Mouse (Mus musculus) liver, embryonic 11.5 days (tissue): ENCODE data around the gene Zfp740. TPM values are rescaled to one million over a fixed set of nuclear protein-coding genes. Genes with fewer than 3 reads are reported as not detected.
"Not testable (repeated sequence)": the region's sequence is repeated elsewhere in the genome, so short reads cannot be mapped to it uniquely, and the experiment has no call there.

ENCODE experiments used
- ATAC-seq: fragments of 200-750 bp; cut with Nextera tagmentation; replicated peaks from 2 replicates; pipeline ENCODE4 v1.8.0; 2017; ENCODE audit warnings: moderate number of reproducible peaks, mild to moderate bottlenecking, moderate TSS enrichment, moderate library complexity; ENCODE audit not compliant: low FRiP score
- DNase-seq: peaks from one replicate; pipeline ENCODE4 v3.0.0-alpha.2; 2017; ENCODE audit warnings: low spot score
- H3K27ac ChIP-seq: fragments of 300-500 bp; sonication (generic); 2 replicates; pipeline ENCODE4 v1.5.1; 2014; ENCODE audit warnings: mild to moderate bottlenecking, low read depth, low read length, control low read depth
- H3K27me3 ChIP-seq: fragments of 300-500 bp; sonication (generic); replicated peaks from 2 replicates; pipeline ENCODE4 v1.6.1; 2014; ENCODE audit warnings: low read length, mixed read lengths; ENCODE audit not compliant: control insufficient read depth, insufficient read depth
- H3K36me3 ChIP-seq: fragments of 300-500 bp; sonication (generic); 2 replicates; pipeline ENCODE4 v1.6.1; 2014; ENCODE audit warnings: mild to moderate bottlenecking, low read length, moderate library complexity, mixed read lengths; ENCODE audit not compliant: control insufficient read depth, insufficient read depth
- H3K4me1 ChIP-seq: fragments of 300-500 bp; sonication (generic); replicated peaks from 2 replicates; pipeline ENCODE4 v1.6.1; 2014; ENCODE audit warnings: low read length, mixed read lengths; ENCODE audit not compliant: control insufficient read depth, insufficient read depth
- H3K4me2 ChIP-seq: fragments of 300-500 bp; sonication (generic); 2 replicates; pipeline ENCODE4 v1.6.1; 2014; ENCODE audit warnings: mild to moderate bottlenecking, control low read depth, moderate library complexity
- H3K4me3 ChIP-seq: fragments of 300-500 bp; sonication (generic); 2 replicates; pipeline ENCODE4 v1.5.1; 2014; ENCODE audit warnings: low read depth, low read length, control low read depth
- H3K9ac ChIP-seq: fragments of 300-500 bp; sonication (generic); 2 replicates; pipeline ENCODE4 v1.6.1; 2014; ENCODE audit warnings: low read depth, low read length, control low read depth
- H3K9me3 ChIP-seq: fragments of 300-500 bp; sonication (generic); 2 replicates; pipeline ENCODE4 v1.6.1; 2016; ENCODE audit warnings: low read length, inconsistent platforms, mixed read lengths; ENCODE audit not compliant: control insufficient read depth
- WGBS: fragments of 180-500 bp; shearing (Covaris S2); extraction: QIAGEN DNeasy Blood & Tissue Kit; methylation state at CpG from one replicate; pipeline ENCODE4 v1.1.7; 2014; 5-methylcytosine and 5-hydroxymethylcytosine counted together
- polyA plus RNA-seq: library from polyadenylated mRNA; unstranded; fragments of >200 nt; fragmentation: Nextera tagmentation; extraction: Ambion mirVana; gene quantifications from 2 replicates; pipeline ENCODE4 v1.2.1, GENCODE M21; 2014

The Zfp740 gene
- 38.1 and 38.3 TPM in 2 replicates for polyA plus RNA-seq

DNA sequence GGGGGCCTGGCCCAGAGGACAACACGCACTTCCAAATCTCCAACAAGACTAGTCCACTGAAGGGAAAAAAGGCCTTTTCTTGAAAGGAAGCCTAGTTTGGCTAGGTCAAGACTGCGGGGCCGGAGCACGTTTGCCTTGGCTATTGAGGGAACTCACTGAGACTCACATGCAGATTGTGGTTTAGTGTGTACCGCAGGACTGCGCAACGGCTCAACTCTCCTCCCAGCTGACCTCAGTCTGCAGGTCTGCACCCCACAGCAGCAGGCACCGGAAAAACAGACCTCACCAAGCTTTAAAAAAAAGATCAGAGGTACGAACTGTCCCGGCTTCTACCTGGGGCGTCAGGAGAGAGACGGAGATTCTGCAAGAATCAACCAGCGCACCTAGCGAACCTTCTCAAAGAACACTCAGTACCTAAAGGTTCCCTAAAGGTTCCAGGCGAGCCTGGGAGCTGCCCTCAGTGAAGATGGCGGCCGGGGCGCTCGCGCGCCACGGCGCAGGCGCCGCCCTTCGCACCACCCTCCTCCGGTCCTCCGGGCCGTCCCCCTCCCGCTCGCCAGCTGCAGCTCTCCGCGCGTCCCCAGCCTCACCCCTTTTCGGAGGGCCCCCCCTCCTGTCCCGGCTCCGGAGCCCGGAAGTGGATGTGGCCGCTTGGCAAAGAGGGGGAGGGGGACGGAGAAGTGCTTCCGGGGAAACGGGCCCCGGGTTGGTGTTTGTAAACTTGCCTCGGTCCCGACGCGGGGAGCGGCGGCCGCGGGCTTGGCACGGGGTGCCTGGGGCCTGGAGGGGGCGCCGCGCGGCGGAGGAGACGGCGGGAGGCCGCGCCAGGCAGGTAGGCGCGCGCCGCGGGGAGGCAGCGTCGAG is at the start of gene Zfp740:
Gene Zfp740 (plus strand): TSS at position 279 of the 864 bp plus-strand sequence.
- DNase-seq (peak; percentile 95), ATAC-seq (peak; percentile 97)
- Histone ChIP-seq H3K4me1 (peaks cover 35% of the 10 kb centered on the region), H3K4me2 (peak within 1 kb of the TSS; percentile 75), H3K9ac (peak within 1 kb of the TSS; percentile 98), H3K4me3 (peak within 1 kb of the TSS; percentile 92), H3K27ac (peak within 1 kb of the TSS; percentile 99), H3K27me3 (no peaks in the 10 kb centered on the region), H3K36me3 (peaks cover 8% of the 10 kb centered on the region; the same call in 1 of the 2 replicates), H3K9me3 (no peaks in the 10 kb centered on the region)
- 1% methylated on average over 57 of the region's 68 CpGs for WGBS

DNA sequence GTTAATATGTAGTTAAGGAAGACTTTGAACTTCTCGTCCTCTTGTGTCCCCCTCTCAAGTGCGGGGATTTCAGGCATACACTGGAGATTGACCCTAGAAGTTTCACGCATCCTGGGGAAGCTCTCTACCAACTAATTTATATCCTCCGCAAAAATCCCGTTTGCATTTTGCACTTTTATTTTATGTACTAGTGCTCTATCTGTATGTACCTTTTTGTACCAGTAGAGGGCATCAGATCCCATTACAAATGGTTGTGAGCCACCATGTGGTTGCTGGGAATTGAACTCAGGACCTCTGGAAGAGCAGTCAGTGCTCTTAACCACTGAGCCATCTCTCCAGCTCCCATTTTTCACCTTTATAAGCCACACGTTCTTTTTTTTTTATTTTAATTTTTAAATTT is 48.0 kb upstream of the Zfp740 start:
- H3K4me3 ChIP-seq, DNase-seq, H3K36me3 ChIP-seq, H3K9me3 ChIP-seq, ATAC-seq, H3K27me3 ChIP-seq, H3K27ac ChIP-seq, H3K4me2 ChIP-seq, H3K9ac ChIP-seq: not testable (repeated sequence)
- H3K4me1 ChIP-seq: peaks cover 11% of the 10 kb centered on the region
- WGBS: 86% methylated on average over 6 of the region's 6 CpGs

DNA sequence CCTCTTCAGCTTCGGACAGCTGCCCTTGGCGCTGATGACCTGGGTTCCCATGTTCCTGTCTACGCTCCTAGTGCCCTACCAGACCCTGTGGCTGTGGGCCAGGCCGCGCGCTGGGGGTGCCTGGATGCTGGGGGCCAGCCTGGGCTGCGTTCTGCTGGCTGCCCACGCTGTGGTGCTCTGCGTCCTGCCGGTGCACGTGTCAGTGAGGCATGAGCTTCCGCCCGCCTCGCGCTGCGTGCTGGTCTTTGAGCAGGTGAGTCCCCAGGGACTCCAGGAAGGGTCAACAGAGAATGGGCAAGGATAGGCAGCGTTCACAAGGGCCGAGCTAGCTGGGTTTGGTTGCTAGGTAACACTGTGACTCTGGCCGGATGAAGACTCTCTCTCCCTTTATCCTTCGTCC is 46.2 kb upstream of the Zfp740 start:
- WGBS: 62% methylated on average over 20 of the region's 20 CpGs
- H3K27ac ChIP-seq: no peak overlapping the region
- H3K9ac ChIP-seq: no peak overlapping the region
- no peak for DNase-seq
- H3K4me1 ChIP-seq: 0 out of 2 replicates have a peak, but pooled peaks cover 3% of the 10 kb centered on the region
- ATAC-seq: no peak
- peaks cover 5% of the 10 kb centered on the region; the same call in 1 of the 2 replicates for H3K36me3 ChIP-seq
- H3K4me2 ChIP-seq: no peak overlapping the region
- H3K4me3 ChIP-seq: no peak overlapping the region
- H3K27me3 ChIP-seq: no peaks in the 10 kb centered on the region
- H3K9me3 ChIP-seq: no peaks in the 10 kb centered on the region

DNA sequence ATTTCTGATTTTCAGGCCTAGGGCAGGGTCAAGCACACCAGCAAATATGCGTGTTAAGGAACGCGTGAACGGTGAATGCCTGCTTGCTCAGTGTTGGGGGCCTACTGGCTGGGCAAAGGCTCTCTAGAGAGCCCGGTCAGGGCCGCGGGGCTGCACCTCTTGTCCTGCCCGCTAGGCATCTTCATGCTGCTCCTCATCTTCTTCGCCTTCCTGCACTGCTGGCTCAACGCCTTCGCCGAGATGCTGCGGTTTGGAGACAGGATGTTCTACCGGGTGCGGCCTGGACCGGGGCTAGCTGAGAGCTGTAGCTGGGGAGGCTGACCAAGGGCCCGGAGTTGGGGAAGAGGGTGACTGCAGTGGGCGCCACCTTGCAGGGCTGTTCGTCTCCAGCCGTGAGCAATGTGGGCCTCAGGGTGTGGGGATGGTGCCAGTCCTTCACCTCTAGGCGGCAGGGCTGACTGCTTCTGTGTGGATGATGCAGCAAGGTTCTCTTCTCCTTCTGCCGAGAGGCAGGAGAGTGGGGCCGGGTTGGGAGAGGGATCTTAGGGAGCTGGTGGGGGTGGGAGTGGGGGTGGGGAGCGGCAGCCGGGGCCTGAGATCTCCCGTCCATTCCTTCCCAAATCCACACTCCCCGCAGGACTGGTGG is 42.5 kb upstream of the Zfp740 start:
- ATAC-seq (no peak), DNase-seq (no peak)
- Histone ChIP-seq H3K9ac (no peak overlapping the region), H3K9me3 (no peaks in the 10 kb centered on the region), H3K4me1 (0 out of 2 replicates have a peak, but pooled peaks cover 3% of the 10 kb centered on the region), H3K27me3 (no peaks in the 10 kb centered on the region), H3K4me3 (no peak overlapping the region), H3K4me2 (no peak overlapping the region), H3K36me3 (peaks cover 5% of the 10 kb centered on the region; the same call in 1 of the 2 replicates), H3K27ac (no peak overlapping the region)
- 54% methylated on average over 27 of the region's 27 CpGs for WGBS

DNA sequence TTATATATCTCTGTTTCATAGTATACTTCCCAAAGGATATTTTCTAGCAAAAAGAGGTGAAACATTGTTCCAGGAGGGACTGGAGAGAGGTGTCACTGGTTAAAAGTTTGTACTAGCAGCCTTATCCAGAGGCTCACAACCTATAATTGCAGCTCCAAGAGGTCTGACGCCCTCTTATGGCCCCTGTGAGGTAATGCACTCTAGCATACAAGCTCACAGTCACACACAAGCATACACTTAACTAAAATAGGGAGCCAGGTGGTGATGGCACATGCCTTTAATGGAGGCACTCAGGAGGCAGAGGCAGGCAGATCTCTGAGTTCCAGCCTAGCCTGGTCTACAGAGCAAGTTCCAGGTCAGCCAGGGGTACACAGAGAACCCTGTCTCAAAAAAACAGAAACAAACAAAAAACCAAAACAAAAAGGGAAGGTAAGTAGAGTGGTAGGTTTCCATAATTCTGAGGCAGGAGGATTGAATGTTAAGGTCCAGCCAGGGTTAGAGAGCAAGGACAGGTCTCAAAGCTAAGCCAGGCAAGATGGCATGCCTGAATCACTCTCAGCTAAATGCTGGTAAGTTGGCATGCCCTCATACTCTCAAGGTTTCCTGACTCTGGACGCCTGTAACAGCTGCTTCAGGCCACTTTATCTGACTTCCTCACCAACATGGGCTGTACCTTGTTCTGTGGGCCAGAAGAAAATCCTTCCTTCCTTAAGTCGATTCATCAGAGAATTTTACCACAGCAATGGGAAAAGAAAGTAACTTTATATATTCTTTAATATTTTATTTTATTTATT is 39.0 kb upstream of the Zfp740 start:
- DNase-seq (no peak), ATAC-seq (no peak)
- H3K9ac ChIP-seq: no peak overlapping the region
- WGBS: 36% methylated on average over 3 of the region's 3 CpGs
- H3K9me3 ChIP-seq: no peaks in the 10 kb centered on the region
- no peaks in the 10 kb centered on the region for H3K4me1 ChIP-seq
- no peak overlapping the region for H3K4me3 ChIP-seq
- H3K4me2 ChIP-seq: no peak overlapping the region
- H3K27ac ChIP-seq: no peak overlapping the region
- no peaks in the 10 kb centered on the region for H3K27me3 ChIP-seq
- no peaks in the 10 kb centered on the region for H3K36me3 ChIP-seq

DNA sequence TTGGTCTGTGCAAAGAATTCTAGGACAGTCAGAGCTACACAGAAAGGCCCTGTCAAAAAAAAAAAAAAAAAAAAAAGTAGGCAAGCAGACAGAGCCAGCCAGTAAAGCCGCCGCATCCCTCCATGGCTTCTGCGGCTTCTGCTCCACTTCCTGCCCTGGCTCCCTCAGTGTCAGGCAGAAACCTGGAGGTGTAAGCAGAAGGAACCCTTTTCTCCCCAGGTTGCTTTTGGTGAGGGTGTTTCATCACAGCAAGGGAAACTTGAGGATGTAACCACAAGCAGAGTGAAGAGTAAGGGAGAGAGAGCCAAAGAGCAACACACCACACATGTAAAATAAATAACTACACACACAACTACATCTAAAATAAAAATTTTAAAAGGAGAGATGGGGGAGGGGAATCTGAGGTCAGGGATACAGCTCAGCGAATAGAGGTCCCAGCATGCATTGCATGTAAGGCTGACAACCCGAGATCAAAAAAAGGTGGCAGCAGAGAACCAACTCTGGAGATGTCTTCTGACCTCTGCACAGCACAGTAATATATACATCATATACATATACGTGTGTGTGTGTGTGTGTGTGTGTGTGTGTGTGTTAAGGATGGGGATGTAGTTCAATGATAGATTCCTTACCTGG is 37.5 kb upstream of the Zfp740 start:
- Histone ChIP-seq H3K4me3 (no peak overlapping the region), H3K4me1 (no peaks in the 10 kb centered on the region), H3K9me3 (no peaks in the 10 kb centered on the region), H3K36me3 (no peaks in the 10 kb centered on the region), H3K27ac (no peak overlapping the region), H3K4me2 (no peak overlapping the region), H3K9ac (no peak overlapping the region), H3K27me3 (no peaks in the 10 kb centered on the region)
- WGBS: 38% methylated on average over 6 of the region's 6 CpGs
- no peak for ATAC-seq
- no peak for DNase-seq

DNA sequence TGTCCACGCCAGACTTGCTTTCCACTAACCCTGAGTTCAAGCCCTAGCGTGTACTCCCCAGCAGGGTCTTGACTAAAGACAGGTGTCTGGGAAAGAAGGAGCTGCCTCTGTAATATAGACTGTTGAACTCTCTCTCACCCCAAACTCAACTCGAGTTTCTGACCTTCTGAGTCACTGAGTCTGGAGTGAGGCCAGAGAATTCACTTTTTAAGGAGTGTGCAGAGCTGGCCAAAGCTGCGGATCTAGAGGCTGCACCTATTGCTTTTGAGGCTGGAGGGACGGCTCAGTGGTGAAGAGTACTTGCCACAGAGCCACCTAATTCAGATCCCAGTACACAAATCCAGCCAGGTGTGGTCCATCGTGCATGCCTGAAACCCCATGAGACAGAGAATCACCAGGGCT is 35.4 kb upstream of the Zfp740 start:
- DNase-seq (no peak), ATAC-seq (no peak)
- H3K4me2 ChIP-seq: no peak overlapping the region
- no peak overlapping the region for H3K4me3 ChIP-seq
- no peak overlapping the region for H3K27ac ChIP-seq
- no peaks in the 10 kb centered on the region for H3K36me3 ChIP-seq
- H3K9me3 ChIP-seq: no peaks in the 10 kb centered on the region
- H3K4me1 ChIP-seq: no peaks in the 10 kb centered on the region
- WGBS: 53% methylated on average over 6 of the region's 6 CpGs
- no peak overlapping the region for H3K9ac ChIP-seq
- H3K27me3 ChIP-seq: no peaks in the 10 kb centered on the region

DNA sequence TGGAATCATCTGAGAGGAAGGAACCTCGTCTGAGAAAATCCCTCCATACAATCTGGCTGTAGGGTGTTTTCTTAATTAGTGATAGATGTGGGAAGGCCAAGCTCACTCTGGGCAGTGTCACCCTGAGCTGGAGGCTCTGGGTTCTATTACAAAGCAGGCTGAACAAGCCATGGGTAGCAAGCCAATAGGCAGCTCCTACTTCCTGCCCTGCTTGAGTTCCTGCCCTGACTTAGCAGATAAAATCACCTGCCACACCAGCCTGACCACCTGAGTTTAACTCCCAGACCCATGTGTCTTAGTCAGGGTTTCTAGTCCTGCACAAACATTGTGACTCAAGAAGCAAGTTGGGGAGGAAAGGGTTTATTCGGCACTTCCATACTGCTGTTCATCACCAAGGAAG is 34.0 kb upstream of the Zfp740 start:
- H3K27me3 ChIP-seq: no peaks in the 10 kb centered on the region
- H3K4me1 ChIP-seq: no peaks in the 10 kb centered on the region
- no peak overlapping the region for H3K9ac ChIP-seq
- no peaks in the 10 kb centered on the region for H3K9me3 ChIP-seq
- H3K4me3 ChIP-seq: no peak overlapping the region
- H3K4me2 ChIP-seq: no peak overlapping the region
- H3K36me3 ChIP-seq: no peaks in the 10 kb centered on the region
- 61% methylated on average over 2 of the region's 2 CpGs for whole genome bisulfite sequencing
- no peak overlapping the region for H3K27ac ChIP-seq
- no peak for DNase-seq
- ATAC-seq: no peak
